Mouse (Mus musculus): ENCODE results near the gene Rsrp1.

GRCm38 (mm10) chr4:134880041-134880440 lies 43.4 kb upstream of the Rsrp1 start:
- TF ChIP-seq POLR2A (IDR thresholded peaks at IDR 0.05; ENCODE audit: borderline replicate concordance, control insufficient read depth, low read depth, low read length) (no peak), CTCF (IDR thresholded peaks at IDR 0.05; ENCODE audit: control insufficient read depth, insufficient read depth, low read length) (peak; percentile 58)
